8 mouse cellular contexts compared by ENCODE assay signal in the genomic region with DNA sequence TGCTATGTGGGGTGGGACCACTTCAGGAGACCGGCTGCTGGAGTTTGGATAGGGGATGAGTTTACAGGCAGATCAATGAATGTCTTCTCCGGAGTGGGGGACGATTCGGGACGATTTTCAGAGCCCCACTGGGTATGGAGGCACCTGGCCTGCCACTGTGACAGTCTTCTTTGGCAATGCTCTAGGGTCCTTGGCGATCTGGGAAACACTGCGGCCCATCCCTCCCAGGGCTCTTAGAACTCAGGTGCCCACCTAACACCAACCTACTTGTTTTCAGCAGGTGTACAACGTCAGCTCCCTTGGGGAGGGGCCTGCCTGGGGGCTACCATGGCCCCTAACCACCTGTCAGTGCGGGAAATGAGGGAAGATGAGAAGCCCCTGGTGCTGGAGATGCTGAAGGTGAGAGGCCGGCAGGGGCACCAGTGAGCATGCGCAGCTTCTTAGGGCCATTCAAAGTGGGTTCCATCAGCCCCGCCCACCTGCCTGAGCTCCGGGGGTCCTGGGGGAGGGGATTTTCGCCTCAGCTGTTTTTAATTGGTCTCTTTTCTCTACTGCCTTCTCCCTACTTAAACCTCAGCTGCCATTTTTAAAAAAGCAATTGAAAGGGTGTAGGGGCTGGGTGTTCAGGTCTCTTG. TPM values are rescaled to one million over a fixed set of nuclear protein-coding genes. Genes with fewer than 3 reads are reported as not detected.
DNase-seq lines count a peak whose midpoint lies in the region; ATAC-seq and TF ChIP-seq lines count a peak whose summit lies in the region.

No protein-coding gene starts in this region.

- TF ChIP-seq EP300 in liver, embryonic 14.5 days (IDR thresholded peaks at IDR 0.05; ENCODE audit: low read depth): no peak

- peaks cover 7% of the 10 kb centered on the region; the same call in 1 of the 2 replicates for H3K27me3 ChIP-seq in heart, embryonic 10.5 days (ENCODE audit: insufficient read depth, poor library complexity, severe bottlenecking)
- peaks cover 22% of the 10 kb centered on the region for H3K27me3 ChIP-seq in liver, embryonic 14.5 days (ENCODE audit: control insufficient read depth, insufficient read depth, low read length)

- H3K27ac ChIP-seq in heart, embryonic 10.5 days: peak overlapping the region; percentile 83
- H3K27ac ChIP-seq in liver, embryonic 14.5 days: no peak overlapping the region

- H3K4me3 ChIP-seq in heart, embryonic 10.5 days: peak overlapping the region; percentile 59
- no peak overlapping the region for H3K4me3 ChIP-seq in liver, embryonic 14.5 days (ENCODE audit: insufficient read depth in 1 of 2, low read depth in 2 of 2, low read length in 2 of 2)

- intact Hi-C loops in heart, postnatal 25 days (cut with DNase I): no loop called here

- H3K4me2 ChIP-seq in liver, embryonic 14.5 days (ENCODE audit: low read depth): peak overlapping the region; percentile 31; the same call in 1 of the 2 replicates

- ATAC-seq in liver, embryonic 14.5 days (ENCODE audit: insufficient read depth): no peak
- ATAC-seq in activated CD4-positive, CD25-positive, alpha-beta regulatory T cell, adult 4 months: no peak

- peaks cover 31% of the 10 kb centered on the region for H3K36me3 ChIP-seq in heart, embryonic 10.5 days
- peaks cover 14% of the 10 kb centered on the region for H3K36me3 ChIP-seq in liver, embryonic 14.5 days (replicated peaks; ENCODE audit: control insufficient read depth, insufficient read depth, low read depth)

- 2% methylated on average over 14 of the region's 14 CpGs for WGBS in heart, embryonic 10.5 days
- WGBS in liver, embryonic 14.5 days (ENCODE audit: insufficient replicate concordance): 5% methylated on average over 14 of the region's 14 CpGs

- no peak overlapping the region for H3K9ac ChIP-seq in liver, embryonic 14.5 days (replicated peaks)

- no peak for DNase-seq in heart, embryonic 10.5 days (ENCODE audit: low spot score)
- DNase-seq in heart, postnatal 25 days (ENCODE audit: low spot score): no peak
- DNase-seq in cerebellum, postnatal 14 days: peak; percentile 89 to 92
- DNase-seq in frontal cortex, postnatal 36 days (ENCODE audit: low spot score in 2 of 2): peak; percentile 70 to 72
- peak; percentile 74 to 81 for DNase-seq in kidney, postnatal 4 days
- no peak for DNase-seq in liver, embryonic 14.5 days (ENCODE audit: low read depth in 3 of 3, low spot score in 3 of 3)
- DNase-seq in right cerebral cortex, postnatal 14 days: peak; percentile 79

- peaks cover 86% of the 10 kb centered on the region for H3K4me1 ChIP-seq in heart, embryonic 10.5 days
- H3K4me1 ChIP-seq in liver, embryonic 14.5 days (replicated peaks; ENCODE audit: control insufficient read depth in 2 of 2, insufficient read depth in 2 of 2, low read length in 1 of 2): no peaks in the 10 kb centered on the region; a peak in 1 of 4 replicates

- TF ChIP-seq CTCF in liver, embryonic 14.5 days (IDR thresholded peaks at IDR 0.05; ENCODE audit: low read depth): peak; percentile 27; the same call in 1 of the 2 replicates

- H3K9me3 ChIP-seq in heart, embryonic 10.5 days: no peaks in the 10 kb centered on the region
- no peaks in the 10 kb centered on the region for H3K9me3 ChIP-seq in liver, embryonic 14.5 days (ENCODE audit: control insufficient read depth, low read length)

RNA-seq across cellular contexts. Expression of a gene that starts 1.2 kb away (rescaled TPM):
- polyA plus RNA-seq in heart, embryonic 10.5 days (2016; fragmentation: Nextera tagmentation; extraction: Ambion mirVana): 4.3 and 5.5 TPM in 2 replicates
- 1 to 10 TPM; 3.8 to 5.4 TPM for total RNA-seq in heart, postnatal 25 days (2021)
- polyA plus RNA-seq in liver, embryonic 14.5 days (2012; rRNA removed): 0.38 and 0.39 TPM in 2 replicates
- polyA plus RNA-seq in liver, embryonic 14.5 days (2014; fragmentation: Nextera tagmentation; extraction: Ambion mirVana): 0.10 and 0.11 TPM in 2 replicates
- not detected for polyA plus RNA-seq in activated CD4-positive, CD25-positive, alpha-beta regulatory T cell, adult 4 months (2017; shearing (Covaris generic))

RNA-seq across cellular contexts. Expression of a gene that starts 2.5 kb away (rescaled TPM):
- 1.2 and 1.6 TPM in 2 replicates for polyA plus RNA-seq in heart, embryonic 10.5 days (2016; fragmentation: Nextera tagmentation; extraction: Ambion mirVana)
- total RNA-seq in heart, postnatal 25 days (2021): 1 to 10 TPM; 3.8 to 4.3 TPM
- polyA plus RNA-seq in liver, embryonic 14.5 days (2012; rRNA removed): 0.12 and 0.14 TPM in 2 replicates
- polyA plus RNA-seq in liver, embryonic 14.5 days (2014; fragmentation: Nextera tagmentation; extraction: Ambion mirVana): 0.03 and 0.09 TPM in 2 replicates
- polyA plus RNA-seq in activated CD4-positive, CD25-positive, alpha-beta regulatory T cell, adult 4 months (2017; shearing (Covaris generic)): under 1 TPM in 1 of 2 experiments, not detected in 1; 0.10 TPM

RNA-seq across cellular contexts. Expression of a gene that starts 8.0 kb away (rescaled TPM):
- polyA plus RNA-seq in heart, embryonic 10.5 days (2016; fragmentation: Nextera tagmentation; extraction: Ambion mirVana): 2.9 and 3.5 TPM in 2 replicates
- total RNA-seq in heart, postnatal 25 days (2021): 1 to 10 TPM; 7.9 to 8.1 TPM
- polyA plus RNA-seq in liver, embryonic 14.5 days (2012; rRNA removed): 2.9 and 3.7 TPM in 2 replicates
- polyA plus RNA-seq in liver, embryonic 14.5 days (2014; fragmentation: Nextera tagmentation; extraction: Ambion mirVana): 1.5 and 1.6 TPM in 2 replicates
- polyA plus RNA-seq in activated CD4-positive, CD25-positive, alpha-beta regulatory T cell, adult 4 months (2017; shearing (Covaris generic)): 1 to 10 TPM; 1.9 TPM

RNA-seq across cellular contexts. Expression of a gene that starts 16.7 kb away (rescaled TPM):
- 0.18 and 0.36 TPM in 2 replicates for polyA plus RNA-seq in heart, embryonic 10.5 days (2016; fragmentation: Nextera tagmentation; extraction: Ambion mirVana)
- not detected for total RNA-seq in heart, postnatal 25 days (2021)
- 0.02 TPM in 1 of 2 replicates, not detected in the other for polyA plus RNA-seq in liver, embryonic 14.5 days (2012; rRNA removed)
- not detected in 2 replicates for polyA plus RNA-seq in liver, embryonic 14.5 days (2014; fragmentation: Nextera tagmentation; extraction: Ambion mirVana)
- polyA plus RNA-seq in activated CD4-positive, CD25-positive, alpha-beta regulatory T cell, adult 4 months (2017; shearing (Covaris generic)): not detected

RNA-seq across cellular contexts. Expression of a gene that starts 41.2 kb away (rescaled TPM):
- polyA plus RNA-seq in heart, embryonic 10.5 days (2016; fragmentation: Nextera tagmentation; extraction: Ambion mirVana): 1.8 and 2.3 TPM in 2 replicates
- total RNA-seq in heart, postnatal 25 days (2021): 10 to 100 TPM; 22.4 to 28.7 TPM
- 0.01 and 0.02 TPM in 2 replicates for polyA plus RNA-seq in liver, embryonic 14.5 days (2012; rRNA removed)
- polyA plus RNA-seq in liver, embryonic 14.5 days (2014; fragmentation: Nextera tagmentation; extraction: Ambion mirVana): not detected in 2 replicates
- not detected for polyA plus RNA-seq in activated CD4-positive, CD25-positive, alpha-beta regulatory T cell, adult 4 months (2017; shearing (Covaris generic))

Comparison
In these comparisons a context has a peak if more than half of its experiments do, and no peak if none do; other contexts are left out.
1. DNase-seq: peak in cerebellum, postnatal 14 days (2 of 2), frontal cortex, postnatal 36 days (2 of 2), kidney, postnatal 4 days (2 of 2) and right cerebral cortex, postnatal 14 days (single experiment); none in heart, embryonic 10.5 days (single experiment), heart, postnatal 25 days (single experiment) and liver, embryonic 14.5 days (0 of 3).